In the genomic region with DNA sequence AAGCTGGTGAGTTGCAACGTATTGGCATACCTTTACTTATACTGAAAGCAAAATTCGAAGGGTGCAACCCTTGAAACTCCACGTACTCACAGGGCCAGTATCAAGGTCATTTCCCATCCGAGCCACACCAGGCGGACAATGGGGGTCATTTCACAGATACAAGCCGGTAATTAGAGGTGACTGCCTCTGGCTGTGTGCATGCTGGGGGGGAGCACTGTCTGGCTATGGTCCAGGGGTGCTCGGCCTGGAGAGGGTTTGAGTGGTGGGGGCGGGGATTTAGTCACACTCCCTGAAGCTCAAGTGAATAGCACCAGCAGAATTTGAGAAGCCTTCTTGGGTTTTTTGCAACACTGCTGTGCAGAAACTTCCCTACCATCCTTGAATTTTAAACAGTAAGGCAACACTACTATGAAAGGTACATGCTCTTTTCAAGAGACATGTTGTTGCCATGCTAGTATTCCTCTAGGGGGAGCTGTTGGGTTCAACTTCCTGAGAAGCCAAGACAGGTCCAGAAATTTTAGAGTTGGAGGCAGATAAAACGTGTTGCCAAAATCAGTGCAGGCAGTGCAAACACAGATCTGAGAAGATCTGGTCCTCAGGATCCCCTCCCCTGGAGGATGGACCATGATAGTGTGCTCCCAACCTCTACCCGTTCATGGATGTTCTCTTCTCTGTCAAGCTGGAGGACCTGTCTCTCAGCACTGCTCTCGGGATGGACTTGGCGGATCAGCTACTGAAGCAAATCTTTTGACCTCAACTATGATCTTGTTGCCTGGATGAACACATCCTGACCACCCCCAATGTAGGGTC, we compare ENCODE assay signal across 8 mouse cellular contexts.
A peak's percentile ranks its signal among the peaks of the same experiment; 100 is the strongest.
DNase-seq lines count a peak whose midpoint lies in the region; ATAC-seq and TF ChIP-seq lines count a peak whose summit lies in the region.

No protein-coding gene starts in this region.

- TF ChIP-seq POLR2A in kidney, adult 2 months (IDR thresholded peaks at IDR 0.05; ENCODE audit: low read depth, low read length): no peak

- DNase-seq in kidney, adult 2 months: peak; percentile 11
- DNase-seq in kidney, adult 8-10 months: no peak
- peak; percentile 8 to 9 for DNase-seq in adrenal gland, postnatal 36 days
- peak; percentile 3 for DNase-seq in lung, postnatal 14 days
- DNase-seq in spleen, postnatal 36 days (ENCODE audit: low spot score in 2 of 2): no peak
- no peak for DNase-seq in right cerebral cortex, postnatal 10 days (ENCODE audit: low spot score in 2 of 2)
- DNase-seq in MN1 (ENCODE audit: low spot score): no peak

- 0 out of 2 replicates have a peak, but pooled peaks cover 4% of the 10 kb centered on the region for H3K4me1 ChIP-seq in kidney, adult 2 months (ENCODE audit: control insufficient read depth, insufficient read depth, low read length)
- peaks cover 21% of the 10 kb centered on the region for H3K4me1 ChIP-seq in forebrain, embryonic 12.5 days

- H3K4me3 ChIP-seq in kidney, adult 2 months (ENCODE audit: insufficient read depth, low read depth, low read length): peak overlapping the region; percentile 17; the same call in 1 of the 2 replicates
- no peak overlapping the region for H3K4me3 ChIP-seq in forebrain, embryonic 12.5 days (replicated peaks)

- H3K27me3 ChIP-seq in kidney, adult 2 months (replicated peaks; ENCODE audit: control insufficient read depth, insufficient read depth, low read length): no peaks in the 10 kb centered on the region
- no peaks in the 10 kb centered on the region for H3K27me3 ChIP-seq in forebrain, embryonic 12.5 days

- no peak overlapping the region for H3K9ac ChIP-seq in forebrain, embryonic 12.5 days

- no peaks in the 10 kb centered on the region for H3K36me3 ChIP-seq in kidney, adult 2 months (ENCODE audit: control insufficient read depth, insufficient read depth, low read length)
- H3K36me3 ChIP-seq in forebrain, embryonic 12.5 days (replicated peaks): no peaks in the 10 kb centered on the region

- no peak overlapping the region for H3K27ac ChIP-seq in kidney, adult 2 months (ENCODE audit: insufficient read depth, low read depth, low read length)
- H3K27ac ChIP-seq in forebrain, embryonic 12.5 days: no peak overlapping the region

- TF ChIP-seq CTCF in kidney, adult 2 months (conservative IDR thresholded peaks at IDR 0.05; ENCODE audit: insufficient read depth, insufficient read length, low read depth, low read length): no peak

- 0 out of 2 replicates have a peak overlapping the region, but pooled peaks have one; percentile 2 for H3K4me2 ChIP-seq in forebrain, embryonic 12.5 days

- ATAC-seq in forebrain, embryonic 12.5 days (ENCODE audit: low FRiP score): peak; percentile 33; the same call in 1 of the 2 replicates

- no peaks in the 10 kb centered on the region for H3K9me3 ChIP-seq in forebrain, embryonic 12.5 days

- WGBS in kidney, adult 2 months: 34% methylated on average over 12 of the region's 12 CpGs
- WGBS in forebrain, embryonic 12.5 days: 54% methylated on average over 12 of the region's 12 CpGs

Comparison
In these comparisons a context has a peak if more than half of its experiments do, and no peak if none do; other contexts are left out.
1. DNase-seq: peak in kidney, adult 2 months (single experiment), adrenal gland, postnatal 36 days (2 of 2) and lung, postnatal 14 days (single experiment); none in kidney, adult 8-10 months (0 of 2), spleen, postnatal 36 days (0 of 2), right cerebral cortex, postnatal 10 days (0 of 2) and MN1 (single experiment).